In genomic region chr1:133135808-133136207, GRCm38 (mm10) we compare ENCODE assay signal across 7 mouse cellular contexts. TPM values are rescaled to one million over a fixed set of nuclear protein-coding genes. Genes with fewer than 3 reads are reported as not detected.
DNase-seq lines count a peak whose midpoint lies in the region; ATAC-seq and TF ChIP-seq lines count a peak whose summit lies in the region.

No protein-coding gene starts in this region.

- no peaks in the 10 kb centered on the region; the same call in 1 of the 2 replicates for H3K4me1 ChIP-seq in lung, embryonic 14.5 days (ENCODE audit: insufficient read depth)
- H3K4me1 ChIP-seq in forebrain, embryonic 13.5 days: peaks cover 45% of the 10 kb centered on the region
- peaks cover 29% of the 10 kb centered on the region for H3K4me1 ChIP-seq in limb, embryonic 14.5 days (ENCODE audit: control insufficient read depth, insufficient read depth, low read length)

- WGBS in lung, embryonic 14.5 days: 67% methylated on average over 5 of the region's 5 CpGs
- WGBS in forebrain, embryonic 13.5 days: 70% methylated on average over 5 of the region's 5 CpGs
- WGBS in limb, embryonic 14.5 days: 35% methylated on average over 5 of the region's 5 CpGs

- TF ChIP-seq CTCF in lung, embryonic 14.5 days (IDR thresholded peaks at IDR 0.05; ENCODE audit: low read depth): no peak

- TF ChIP-seq POLR2A in limb, embryonic 14.5 days (IDR thresholded peaks at IDR 0.05; ENCODE audit: borderline replicate concordance, extremely low read depth, insufficient read depth, insufficient read length): no peak

- no peak overlapping the region for H3K27ac ChIP-seq in lung, embryonic 14.5 days (ENCODE audit: low read depth)
- no peak overlapping the region for H3K27ac ChIP-seq in forebrain, embryonic 13.5 days
- H3K27ac ChIP-seq in limb, embryonic 14.5 days (replicated peaks; ENCODE audit: low read depth, low read length): no peak overlapping the region

- no peak for DNase-seq in lung, embryonic 14.5 days
- DNase-seq in lung, postnatal 10 days: no peak
- no peak for DNase-seq in limb, embryonic 14.5 days (ENCODE audit: low spot score)
- peak; percentile 70 for DNase-seq in splenic B cell, adult 2 months (ENCODE audit: low read depth, low spot score)
- DNase-seq in right cerebral cortex, postnatal 10 days (ENCODE audit: low spot score in 2 of 2): no peak
- DNase-seq in gastrocnemius, adult 8-10 months (ENCODE audit: low spot score in 2 of 2): no peak

- H3K36me3 ChIP-seq in lung, embryonic 14.5 days (ENCODE audit: insufficient read depth): peaks cover 61% of the 10 kb centered on the region
- H3K36me3 ChIP-seq in forebrain, embryonic 13.5 days (ENCODE audit: poor library complexity, severe bottlenecking): peaks cover 51% of the 10 kb centered on the region
- H3K36me3 ChIP-seq in limb, embryonic 14.5 days (ENCODE audit: control insufficient read depth, insufficient read depth, low read length): peaks cover 59% of the 10 kb centered on the region
- H3K36me3 ChIP-seq in splenic B cell, adult 2 months (ENCODE audit: control insufficient read depth, insufficient read depth, low read length, poor library complexity, severe bottlenecking): peaks cover 27% of the 10 kb centered on the region

- peak overlapping the region; percentile 99 for H3K4me3 ChIP-seq in lung, embryonic 14.5 days (ENCODE audit: low read depth, low read length)
- H3K4me3 ChIP-seq in forebrain, embryonic 13.5 days: peak overlapping the region; percentile 17; the same call in 1 of the 2 replicates
- peak overlapping the region; percentile 79 for H3K4me3 ChIP-seq in limb, embryonic 14.5 days (replicated peaks; ENCODE audit: low read length)

- H3K4me2 ChIP-seq in lung, embryonic 14.5 days: peak overlapping the region; percentile 98
- H3K4me2 ChIP-seq in forebrain, embryonic 13.5 days: peak overlapping the region; percentile 100
- H3K4me2 ChIP-seq in limb, embryonic 14.5 days (replicated peaks; ENCODE audit: low read depth, low read length, severe bottlenecking): peak overlapping the region; percentile 99

- no peaks in the 10 kb centered on the region for H3K9me3 ChIP-seq in lung, embryonic 14.5 days (ENCODE audit: low read depth, low read length)
- H3K9me3 ChIP-seq in forebrain, embryonic 13.5 days (replicated peaks): no peaks in the 10 kb centered on the region
- no peaks in the 10 kb centered on the region for H3K9me3 ChIP-seq in limb, embryonic 14.5 days (ENCODE audit: control insufficient read depth, low read length)

- peak overlapping the region; percentile 24; the same call in 1 of the 2 replicates for H3K9ac ChIP-seq in lung, embryonic 14.5 days
- 0 out of 2 replicates have a peak overlapping the region, but pooled peaks have one; percentile 1 for H3K9ac ChIP-seq in forebrain, embryonic 13.5 days
- H3K9ac ChIP-seq in limb, embryonic 14.5 days (ENCODE audit: low read depth, low read length, severe bottlenecking): no peak overlapping the region

- H3K27me3 ChIP-seq in lung, embryonic 14.5 days (ENCODE audit: insufficient read depth, low read length): no peaks in the 10 kb centered on the region
- no peaks in the 10 kb centered on the region for H3K27me3 ChIP-seq in forebrain, embryonic 13.5 days
- H3K27me3 ChIP-seq in limb, embryonic 14.5 days (ENCODE audit: control insufficient read depth, insufficient read depth, low read length): no peaks in the 10 kb centered on the region
- no peaks in the 10 kb centered on the region for H3K27me3 ChIP-seq in splenic B cell, adult 2 months (ENCODE audit: control insufficient read depth, insufficient read depth, low read length, poor library complexity, severe bottlenecking)

- no peak for ATAC-seq in lung, embryonic 14.5 days (ENCODE audit: insufficient read depth)
- no peak for ATAC-seq in forebrain, embryonic 13.5 days
- no peak for ATAC-seq in limb, embryonic 14.5 days (ENCODE audit: low FRiP score, low read depth)

RNA-seq across cellular contexts. Expression of gene Ppp1r15b, which starts 4.9 kb away (rescaled TPM):
- polyA plus RNA-seq in lung, embryonic 14.5 days (2014; fragmentation: Nextera tagmentation; extraction: Ambion mirVana): 51.4 and 54.3 TPM in 2 replicates
- polyA plus RNA-seq in forebrain, embryonic 13.5 days (2015; fragmentation: Nextera tagmentation; extraction: Ambion mirVana): 34.8 and 38.6 TPM in 2 replicates
- polyA plus RNA-seq in limb, embryonic 14.5 days (2012; rRNA removed): 29.9 and 31.0 TPM in 2 replicates
- polyA plus RNA-seq in limb, embryonic 14.5 days (2014; fragmentation: Nextera tagmentation; extraction: Ambion mirVana): 38.5 and 40.0 TPM in 2 replicates
- total RNA-seq in gastrocnemius, adult 8-10 months (2022): 10 to 100 TPM; 14.8 to 18.2 (median 16.3) TPM

RNA-seq across cellular contexts. Expression of gene Plekha6, which starts 28.2 kb away (rescaled TPM):
- polyA plus RNA-seq in lung, embryonic 14.5 days (2014; fragmentation: Nextera tagmentation; extraction: Ambion mirVana): 6.7 and 10.2 TPM in 2 replicates
- polyA plus RNA-seq in forebrain, embryonic 13.5 days (2015; fragmentation: Nextera tagmentation; extraction: Ambion mirVana): 13.5 and 14.9 TPM in 2 replicates
- 6.6 and 6.9 TPM in 2 replicates for polyA plus RNA-seq in limb, embryonic 14.5 days (2012; rRNA removed)
- polyA plus RNA-seq in limb, embryonic 14.5 days (2014; fragmentation: Nextera tagmentation; extraction: Ambion mirVana): 4.0 and 4.2 TPM in 2 replicates
- 10 to 100 TPM in 3 of 4 experiments, 1 to 10 TPM in 1; 6.6 to 15.1 (median 11.8) TPM for total RNA-seq in gastrocnemius, adult 8-10 months (2022)

Comparison
In these comparisons a context has a peak if more than half of its experiments do, and no peak if none do; other contexts are left out.
1. H3K4me3 ChIP-seq: peak in every context shown above with its lines; median percentile 99 in lung, embryonic 14.5 days; 79 in limb, embryonic 14.5 days; 17 in forebrain, embryonic 13.5 days.